Mouse (Mus musculus): ENCODE data around the gene Hivep1.

GRCm38 (mm10) chr13:42073285-42073684 is 21.5 kb downstream of the Hivep1 start:
- TF ChIP-seq GATA1 (IDR thresholded peaks at IDR 0.05; ENCODE audit: borderline replicate concordance, low read length) (no peak), FLI1 (IDR thresholded peaks at IDR 0.05; ENCODE audit: low read length) (no peak)

All from megakaryocyte, embryonic 14.5 days (primary cell).